Mouse (Mus musculus) kidney, postnatal 0 days (tissue): ENCODE results near the gene Ptch2. TPM values are rescaled to one million over a fixed set of nuclear protein-coding genes. Genes with fewer than 3 reads are reported as not detected.
A peak's percentile ranks its signal among the peaks of the same experiment; 100 is the strongest.

Experiments used
- ATAC-seq: fragments of 200-750 bp; cut with Nextera tagmentation; replicated peaks from 2 replicates; pipeline ENCODE4 v1.8.0; 2017; ENCODE audit warnings: low read depth, moderate number of reproducible peaks, moderate TSS enrichment, moderate library complexity; ENCODE audit not compliant: low FRiP score
- DNase-seq: peaks from one replicate; pipeline ENCODE4 v3.0.0-alpha.2; 2016; ENCODE audit warnings: low spot score
- H3K27ac ChIP-seq: fragments of 300-500 bp; sonication (generic); 2 replicates; pipeline ENCODE4 v1.5.1; 2014; ENCODE audit warnings: mild to moderate bottlenecking
- H3K27me3 ChIP-seq: fragments of 300-500 bp; sonication (generic); 2 replicates; pipeline ENCODE4 v1.6.1; 2014; ENCODE audit warnings: low read length, mixed read lengths; ENCODE audit not compliant: insufficient read depth
- H3K36me3 ChIP-seq: fragments of 300-500 bp; sonication (generic); 2 replicates; pipeline ENCODE4 v1.6.1; 2014; ENCODE audit warnings: low read length, mixed read lengths; ENCODE audit not compliant: insufficient read depth
- H3K4me1 ChIP-seq: fragments of 300-500 bp; sonication (generic); replicated peaks from 2 replicates; pipeline ENCODE4 v1.6.1; 2014; ENCODE audit warnings: antibody characterized with exemption, low read length, mixed read lengths; ENCODE audit not compliant: insufficient read depth
- H3K4me2 ChIP-seq: fragments of 300-500 bp; sonication (generic); 2 replicates; pipeline ENCODE4 v1.6.1; 2014; ENCODE audit warnings: mild to moderate bottlenecking, low read length, moderate library complexity, mixed read lengths
- H3K4me3 ChIP-seq: fragments of 300-500 bp; sonication (generic); replicated peaks from 2 replicates; pipeline ENCODE4 v1.5.1; 2014; ENCODE audit warnings: low read depth, low read length
- H3K9ac ChIP-seq: fragments of 300-500 bp; sonication (generic); 2 replicates; pipeline ENCODE4 v1.6.1; 2014; ENCODE audit warnings: low read depth, low read length
- H3K9me3 ChIP-seq: fragments of 300-500 bp; sonication (generic); replicated peaks from 2 replicates; pipeline ENCODE4 v1.6.1; 2016; ENCODE audit warnings: low read length, inconsistent platforms, mixed read lengths
- CTCF ChIP-seq: IDR thresholded peaks from 2 replicates; pipeline ENCODE4 v1.5.1; 2016; ENCODE audit warnings: antibody characterized with exemption, low read depth, mild to moderate bottlenecking, moderate library complexity
- WGBS: fragments of 180-500 bp; shearing (Covaris S2); extraction: QIAGEN DNeasy Blood & Tissue Kit; methylation state at CpG from one replicate; pipeline ENCODE4 v1.1.7; 2014; 5-methylcytosine and 5-hydroxymethylcytosine counted together
- polyA plus RNA-seq: library from polyadenylated mRNA; unstranded; fragments of >200 nt; fragmentation: Nextera tagmentation; extraction: Ambion mirVana; gene quantifications from 2 replicates; pipeline ENCODE4 v1.2.1, GENCODE M21; 2015

Gene Ptch2
- polyA plus RNA-seq, 1 experiment from 2014 or later, result 4.0 TPM

GRCm38 (mm10) chr4:117145248-117145647, 49.4 kb downstream of the Ptch2 start:
- H3K9me3 ChIP-seq, result no peaks in the 10 kb centered on the region
- no peak overlapping the region for H3K27ac ChIP-seq
- H3K4me2 ChIP-seq, result no peak overlapping the region
- no peak for TF ChIP-seq CTCF
- ATAC-seq (no peak), DNase-seq (no peak)
- no peak overlapping the region for H3K4me3 ChIP-seq
- no peak overlapping the region for H3K9ac ChIP-seq
- no peaks in the 10 kb centered on the region for H3K4me1 ChIP-seq
- WGBS, result 92% methylated on average over 13 of the region's 13 CpGs
- no peaks in the 10 kb centered on the region for H3K27me3 ChIP-seq
- no peaks in the 10 kb centered on the region for H3K36me3 ChIP-seq

- Histone ChIP-seq H3K27ac (no peak overlapping the region), H3K4me3 (no peak overlapping the region), H3K27me3 (no peaks in the 10 kb centered on the region), H3K4me1 (no peaks in the 10 kb centered on the region), H3K36me3 (peaks cover 5% of the 10 kb centered on the region), H3K9ac (no peak overlapping the region), H3K9me3 (no peaks in the 10 kb centered on the region), H3K4me2 (no peak overlapping the region)
- peak; percentile 98 for TF ChIP-seq CTCF
- WGBS, result 36% methylated on average over 15 of the region's 15 CpGs
- peak; percentile 23; the same call in 1 of the 2 replicates for ATAC-seq
- DNase-seq, result peak; percentile 92
These were observed 50.3 kb downstream of the Ptch2 start for GRCm38 (mm10) chr4:117146176-117146575.

DNA sequence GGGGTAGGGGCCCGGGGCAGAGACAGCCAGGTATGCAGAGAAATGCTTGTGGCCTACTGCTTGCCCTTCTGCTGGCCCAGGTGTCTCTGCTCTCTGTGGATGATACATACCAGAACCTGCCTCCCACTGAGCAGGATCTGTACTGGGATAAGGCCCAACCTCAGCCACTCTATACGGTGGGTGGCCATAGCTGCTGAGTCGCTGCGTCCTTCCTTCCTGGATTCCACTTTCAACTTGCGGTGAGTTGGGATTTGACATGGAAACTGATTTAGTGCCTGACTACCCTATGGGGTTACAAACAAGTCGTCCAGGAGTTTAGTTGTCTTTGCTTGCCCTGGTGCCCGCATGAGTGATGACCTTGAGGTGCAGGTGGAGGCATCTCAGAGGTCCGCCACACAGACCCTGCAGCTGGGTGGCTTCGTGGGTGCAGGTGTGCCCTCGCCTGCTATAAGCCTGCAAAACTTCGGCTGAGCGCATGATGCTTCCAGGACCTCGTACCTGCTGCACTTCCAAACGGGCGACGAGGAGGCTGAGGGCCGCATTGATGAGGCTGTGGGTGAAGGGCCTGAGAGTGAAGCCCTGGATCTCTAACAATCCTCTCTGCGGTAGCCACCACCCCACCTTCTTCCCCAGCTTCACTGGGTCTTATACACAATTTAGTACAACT, 52.3 kb downstream of the Ptch2 start:
- H3K4me2 ChIP-seq, result no peak overlapping the region
- ATAC-seq (no peak), DNase-seq (no peak)
- H3K27me3 ChIP-seq, result no peaks in the 10 kb centered on the region
- no peak overlapping the region for H3K9ac ChIP-seq
- H3K27ac ChIP-seq, result no peak overlapping the region
- 63% methylated on average over 18 of the region's 18 CpGs for WGBS
- no peak overlapping the region for H3K4me3 ChIP-seq
- no peaks in the 10 kb centered on the region for H3K9me3 ChIP-seq
- no peak for TF ChIP-seq CTCF
- H3K4me1 ChIP-seq, result no peaks in the 10 kb centered on the region
- peaks cover 22% of the 10 kb centered on the region for H3K36me3 ChIP-seq

GRCm38 (mm10) chr4:117148815-117149214, 52.9 kb downstream of the Ptch2 start:
- Histone ChIP-seq H3K4me3 (no peak overlapping the region), H3K4me2 (no peak overlapping the region), H3K9me3 (no peaks in the 10 kb centered on the region), H3K36me3 (peaks cover 25% of the 10 kb centered on the region), H3K27me3 (no peaks in the 10 kb centered on the region), H3K9ac (no peak overlapping the region), H3K27ac (no peak overlapping the region), H3K4me1 (peaks cover 3% of the 10 kb centered on the region; the same call in 1 of the 2 replicates)
- 70% methylated on average over 24 of the region's 24 CpGs for WGBS
- no peak for TF ChIP-seq CTCF
- no peak for DNase-seq
- ATAC-seq, result no peak

DNA sequence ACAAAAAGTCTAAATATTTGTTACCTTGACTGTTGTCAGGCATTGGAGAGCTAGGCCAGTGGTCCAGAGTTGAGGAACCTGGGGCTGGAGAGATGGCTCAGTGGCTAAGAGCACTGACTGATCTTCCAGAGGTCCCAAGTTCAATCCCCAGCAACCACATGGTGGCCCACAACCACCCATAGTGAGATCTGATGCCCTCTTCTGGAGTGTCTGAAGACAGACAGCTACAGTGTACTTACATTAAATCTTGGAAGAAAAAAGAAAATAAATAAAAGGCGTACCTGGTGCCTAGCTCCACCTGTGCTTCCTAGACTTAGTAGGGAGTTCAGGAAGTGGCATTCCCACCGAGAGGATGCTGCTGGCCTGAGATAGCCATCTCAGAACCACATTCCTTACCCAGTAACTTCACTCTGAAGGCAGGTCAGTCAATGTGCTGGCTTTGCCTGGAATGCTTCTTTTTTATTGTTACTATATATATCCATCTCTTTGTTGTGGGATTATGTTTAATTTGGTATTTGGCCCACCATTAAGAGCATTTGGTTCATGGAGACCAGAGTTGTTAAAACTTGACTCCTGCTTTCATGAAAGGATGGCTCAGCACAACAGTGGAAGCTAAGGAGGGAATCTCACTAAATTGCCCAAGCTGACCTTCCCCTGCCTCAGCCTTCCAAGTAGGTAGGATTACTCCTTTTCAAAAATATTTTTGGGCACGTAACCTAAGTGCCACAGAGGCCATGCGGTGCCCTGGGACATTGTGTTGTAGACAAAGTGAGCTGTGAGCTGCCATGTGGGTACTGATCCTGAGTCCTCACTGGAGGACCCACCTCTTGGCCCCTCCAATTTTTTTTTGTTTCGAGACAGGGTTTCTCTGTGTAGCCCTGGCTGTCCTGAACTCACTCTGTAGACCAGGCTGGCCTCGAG, 53.7 kb downstream of the Ptch2 start:
- H3K9me3 ChIP-seq, result no peaks in the 10 kb centered on the region
- H3K27ac ChIP-seq, result no peak overlapping the region
- peaks cover 31% of the 10 kb centered on the region for H3K36me3 ChIP-seq
- WGBS, result 80% methylated on average over 6 of the region's 6 CpGs
- no peak for DNase-seq
- no peak; the same call in 1 of the 2 replicates for TF ChIP-seq CTCF
- H3K27me3 ChIP-seq, result no peaks in the 10 kb centered on the region
- no peak overlapping the region for H3K9ac ChIP-seq
- H3K4me2 ChIP-seq, result no peak overlapping the region
- no peak for ATAC-seq
- peaks cover 6% of the 10 kb centered on the region; the same call in 1 of the 2 replicates for H3K4me1 ChIP-seq
- H3K4me3 ChIP-seq, result no peak overlapping the region

DNA sequence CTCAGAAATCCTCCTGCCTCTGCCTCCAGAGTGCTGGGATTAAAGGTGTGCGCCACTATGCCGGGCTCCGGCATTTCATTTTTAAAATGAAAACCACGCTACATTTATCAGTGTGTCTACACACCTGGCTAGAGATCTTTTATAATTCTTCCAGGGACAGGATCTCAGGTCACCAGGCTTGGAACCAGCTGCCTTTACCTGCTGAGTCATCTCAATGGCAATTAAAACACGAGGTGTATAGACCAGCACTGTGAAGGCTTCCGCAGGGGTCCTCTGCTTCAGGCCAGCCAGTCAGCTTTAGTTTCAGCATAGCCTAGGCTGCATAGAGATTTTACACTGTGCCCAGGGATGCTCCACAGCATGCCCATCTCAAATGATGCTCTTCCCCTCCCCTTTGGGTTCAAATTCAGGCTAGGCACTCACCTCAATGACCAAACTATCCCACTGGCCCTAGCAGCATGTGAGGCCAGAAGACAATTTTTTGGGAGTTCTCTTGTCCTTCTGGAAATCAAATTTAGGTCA, 54.4 kb downstream of the Ptch2 start:
- H3K4me3 ChIP-seq, result no peak overlapping the region
- WGBS, result 93% methylated on average over 6 of the region's 6 CpGs
- H3K36me3 ChIP-seq, result peaks cover 31% of the 10 kb centered on the region
- DNase-seq (no peak), ATAC-seq (no peak)
- no peak for TF ChIP-seq CTCF
- H3K27me3 ChIP-seq, result no peaks in the 10 kb centered on the region
- peaks cover 6% of the 10 kb centered on the region; the same call in 1 of the 2 replicates for H3K4me1 ChIP-seq
- H3K9ac ChIP-seq, result no peak overlapping the region
- H3K4me2 ChIP-seq, result no peak overlapping the region
- H3K27ac ChIP-seq, result no peak overlapping the region
- H3K9me3 ChIP-seq, result no peaks in the 10 kb centered on the region
